ENCODE assay signal across 14 mouse cellular contexts in the genomic region with DNA sequence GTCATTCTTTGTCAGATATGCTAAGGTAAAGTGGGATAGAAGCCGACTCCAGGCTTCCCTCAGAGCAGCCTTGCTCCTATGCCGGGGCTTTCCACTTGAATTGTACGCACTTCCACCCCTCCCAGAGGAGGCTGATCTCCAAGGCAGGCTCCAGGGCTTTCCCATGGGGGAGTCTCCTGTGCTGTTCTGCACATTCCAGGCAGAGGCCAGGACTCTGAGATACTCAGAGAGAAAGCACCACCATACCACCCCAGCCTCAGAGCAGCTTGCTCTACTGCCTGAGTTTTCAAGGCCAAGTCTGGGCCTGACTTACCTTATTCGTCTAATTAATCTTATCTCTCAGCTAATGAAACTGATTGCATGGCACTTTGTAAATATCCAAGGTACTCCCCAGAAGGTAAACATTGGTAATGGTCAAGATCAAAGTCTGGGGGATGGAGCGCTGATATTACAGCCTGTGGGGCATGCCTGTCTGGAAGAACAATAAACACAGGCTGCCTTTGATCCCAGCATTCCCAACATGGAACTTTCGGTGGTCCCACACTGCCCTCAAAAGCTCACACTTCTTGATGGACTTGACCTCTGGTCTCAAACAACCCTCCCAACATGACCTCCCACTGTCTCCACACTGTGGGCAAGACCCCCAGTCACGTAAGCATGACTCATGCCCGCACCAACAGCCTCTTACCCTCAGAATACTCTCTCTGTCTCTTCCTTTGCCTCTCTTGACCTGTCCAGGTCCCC.
A peak's percentile ranks its signal among the peaks of the same experiment; 100 is the strongest.
DNase-seq lines count a peak whose midpoint lies in the region; ATAC-seq lines count a peak whose summit lies in the region.
"Had no signal": no experiment of that assay in that cellular context is flagged by ENCODE, and none has a peak within 500 bp of the region (broad histone marks: within the 10 kb centered on the region; RNA-seq: fewer than 3 reads in every experiment).

No protein-coding gene starts in this region.

- H3K27me3 ChIP-seq in forebrain, embryonic 10.5 days (ENCODE audit: poor library complexity, severe bottlenecking), result no peaks in the 10 kb centered on the region
- H3K27me3 ChIP-seq in forebrain, embryonic 15.5 days, result no peaks in the 10 kb centered on the region
- no peaks in the 10 kb centered on the region for H3K27me3 ChIP-seq in hindbrain, embryonic 12.5 days
- no peaks in the 10 kb centered on the region for H3K27me3 ChIP-seq in hindbrain, embryonic 16.5 days (replicated peaks; ENCODE audit: control insufficient read depth, insufficient read depth, low read length)
- H3K27me3 ChIP-seq in neural tube, embryonic 12.5 days (replicated peaks), result no peaks in the 10 kb centered on the region
- H3K27me3 ChIP-seq: forebrain, embryonic 13.5 days; limb, embryonic 13.5 days had no signal

- H3K4me2 ChIP-seq in forebrain, embryonic 15.5 days (replicated peaks), result no peak overlapping the region
- H3K4me2 ChIP-seq in hindbrain, embryonic 12.5 days (replicated peaks), result no peak overlapping the region
- no peak overlapping the region for H3K4me2 ChIP-seq in hindbrain, embryonic 16.5 days (ENCODE audit: low read length)
- H3K4me2 ChIP-seq in neural tube, embryonic 12.5 days (replicated peaks), result no peak overlapping the region; the same call in 1 of the 2 replicates
- H3K4me2 ChIP-seq: forebrain, embryonic 13.5 days; limb, embryonic 13.5 days had no signal

- H3K4me1 ChIP-seq in forebrain, embryonic 10.5 days, result peaks cover 10% of the 10 kb centered on the region
- no peaks in the 10 kb centered on the region for H3K4me1 ChIP-seq in forebrain, embryonic 15.5 days
- peaks cover 10% of the 10 kb centered on the region for H3K4me1 ChIP-seq in hindbrain, embryonic 12.5 days
- H3K4me1 ChIP-seq in hindbrain, embryonic 16.5 days (ENCODE audit: control insufficient read depth, insufficient read depth, low read depth, low read length), result no peaks in the 10 kb centered on the region
- H3K4me1 ChIP-seq in neural tube, embryonic 12.5 days, result peaks cover 9% of the 10 kb centered on the region; the same call in 1 of the 2 replicates
- H3K4me1 ChIP-seq: forebrain, embryonic 13.5 days had no signal

- WGBS in forebrain, embryonic 10.5 days, result 70% methylated on average over 8 of the region's 8 CpGs
- WGBS in forebrain, embryonic 15.5 days, result 64% methylated on average over 8 of the region's 8 CpGs
- WGBS in hindbrain, embryonic 12.5 days, result 47% methylated on average over 8 of the region's 8 CpGs
- WGBS in hindbrain, embryonic 16.5 days, result 51% methylated on average over 8 of the region's 8 CpGs
- WGBS in neural tube, embryonic 12.5 days, result 48% methylated on average over 8 of the region's 8 CpGs

- H3K27ac ChIP-seq in forebrain, embryonic 10.5 days, result 0 out of 2 replicates have a peak overlapping the region, but pooled peaks have one; percentile 16
- no peak overlapping the region for H3K27ac ChIP-seq in forebrain, embryonic 15.5 days (replicated peaks)
- H3K27ac ChIP-seq in hindbrain, embryonic 12.5 days, result 0 out of 2 replicates have a peak overlapping the region, but pooled peaks have one; percentile 17
- H3K27ac ChIP-seq in hindbrain, embryonic 16.5 days (ENCODE audit: low read depth, low read length), result no peak overlapping the region
- H3K27ac ChIP-seq in neural tube, embryonic 12.5 days, result no peak overlapping the region
- H3K27ac ChIP-seq: forebrain, embryonic 13.5 days; limb, embryonic 13.5 days had no signal

- ATAC-seq in forebrain, embryonic 15.5 days (replicated peaks), result no peak
- ATAC-seq in hindbrain, embryonic 12.5 days (ENCODE audit: low FRiP score), result no peak
- ATAC-seq in hindbrain, embryonic 16.5 days, result no peak
- ATAC-seq in neural tube, embryonic 12.5 days (ENCODE audit: low FRiP score, low read depth), result 0 out of 2 replicates have a peak, but pooled peaks have one; percentile 2
- ATAC-seq: forebrain, embryonic 13.5 days had no signal

- no peaks in the 10 kb centered on the region for H3K36me3 ChIP-seq in forebrain, embryonic 10.5 days (replicated peaks)
- no peaks in the 10 kb centered on the region for H3K36me3 ChIP-seq in forebrain, embryonic 15.5 days
- H3K36me3 ChIP-seq in hindbrain, embryonic 12.5 days, result no peaks in the 10 kb centered on the region
- H3K36me3 ChIP-seq in hindbrain, embryonic 16.5 days (ENCODE audit: control insufficient read depth, insufficient read depth, low read length), result no peaks in the 10 kb centered on the region
- no peaks in the 10 kb centered on the region for H3K36me3 ChIP-seq in neural tube, embryonic 12.5 days
- H3K36me3 ChIP-seq: limb, embryonic 13.5 days had no signal

- no peak overlapping the region for H3K4me3 ChIP-seq in forebrain, embryonic 10.5 days
- no peak overlapping the region for H3K4me3 ChIP-seq in forebrain, embryonic 15.5 days
- no peak overlapping the region for H3K4me3 ChIP-seq in hindbrain, embryonic 12.5 days
- H3K4me3 ChIP-seq in hindbrain, embryonic 16.5 days (ENCODE audit: low read length), result no peak overlapping the region
- no peak overlapping the region for H3K4me3 ChIP-seq in neural tube, embryonic 12.5 days
- H3K4me3 ChIP-seq: forebrain, embryonic 13.5 days; limb, embryonic 13.5 days had no signal

- DNase-seq in forebrain, embryonic 10.5 days (ENCODE audit: extremely low spot score, low spot score), result no peak
- DNase-seq in neural tube, embryonic 10.5 days (ENCODE audit: extremely low spot score, low spot score), result no peak
- DNase-seq in layer of hippocampus, postnatal 10 days (ENCODE audit: low spot score in 2 of 2), result no peak
- DNase-seq in cerebellum, adult 18-20 months, result no peak
- DNase-seq: cerebellum, adult 11 months; kidney, adult 8-10 months; spleen, adult 18-20 months; thymus, adult 2 months had no signal

- no peaks in the 10 kb centered on the region for H3K9me3 ChIP-seq in forebrain, embryonic 10.5 days
- no peaks in the 10 kb centered on the region for H3K9me3 ChIP-seq in forebrain, embryonic 15.5 days
- no peaks in the 10 kb centered on the region for H3K9me3 ChIP-seq in hindbrain, embryonic 12.5 days (replicated peaks)
- H3K9me3 ChIP-seq in hindbrain, embryonic 16.5 days (ENCODE audit: control insufficient read depth, low read length), result no peaks in the 10 kb centered on the region
- no peaks in the 10 kb centered on the region for H3K9me3 ChIP-seq in neural tube, embryonic 12.5 days
- H3K9me3 ChIP-seq: forebrain, embryonic 13.5 days; limb, embryonic 13.5 days had no signal

- H3K9ac ChIP-seq in forebrain, embryonic 15.5 days (replicated peaks), result no peak overlapping the region
- H3K9ac ChIP-seq in hindbrain, embryonic 12.5 days, result no peak overlapping the region
- H3K9ac ChIP-seq in hindbrain, embryonic 16.5 days (ENCODE audit: low read depth, low read length), result no peak overlapping the region
- no peak overlapping the region for H3K9ac ChIP-seq in neural tube, embryonic 12.5 days
- H3K9ac ChIP-seq: forebrain, embryonic 13.5 days had no signal

Comparison
In these comparisons a context has a peak if more than half of its experiments do, and no peak if none do; other contexts are left out.
1. H3K27ac ChIP-seq: peak in forebrain, embryonic 10.5 days (single experiment) and hindbrain, embryonic 12.5 days (single experiment); none in forebrain, embryonic 15.5 days (single experiment), hindbrain, embryonic 16.5 days (single experiment) and neural tube, embryonic 12.5 days (single experiment).